In genomic region chr17:9893966-9894365, GRCm38 (mm10) we compare ENCODE assay signal across 11 mouse cellular contexts.
A peak's percentile ranks its signal among the peaks of the same experiment; 100 is the strongest.
DNase-seq lines count a peak whose midpoint lies in the region; ATAC-seq lines count a peak whose summit lies in the region.
"Had no signal": no experiment of that assay in that cellular context is flagged by ENCODE, and none has a peak within 500 bp of the region (broad histone marks: within the 10 kb centered on the region; RNA-seq: fewer than 3 reads in every experiment).

No protein-coding gene starts in this region.

- no peaks in the 10 kb centered on the region for H3K27me3 ChIP-seq in liver, embryonic 11.5 days (replicated peaks; ENCODE audit: control insufficient read depth, insufficient read depth, low read length)
- H3K27me3 ChIP-seq: embryonic facial prominence, embryonic 12.5 days; liver, embryonic 15.5 days; stomach, embryonic 15.5 days had no signal

- no peak overlapping the region for H3K4me3 ChIP-seq in liver, embryonic 11.5 days (ENCODE audit: low read depth, low read length)
- H3K4me3 ChIP-seq: embryonic facial prominence, embryonic 12.5 days; liver, embryonic 15.5 days; stomach, embryonic 15.5 days had no signal

- no peaks in the 10 kb centered on the region for H3K9me3 ChIP-seq in liver, embryonic 11.5 days (ENCODE audit: control insufficient read depth, low read length)
- H3K9me3 ChIP-seq: embryonic facial prominence, embryonic 12.5 days; liver, embryonic 15.5 days; stomach, embryonic 15.5 days had no signal

- no peak overlapping the region for H3K9ac ChIP-seq in liver, embryonic 11.5 days (ENCODE audit: low read depth, low read length)
- H3K9ac ChIP-seq: embryonic facial prominence, embryonic 12.5 days; liver, embryonic 15.5 days; stomach, embryonic 15.5 days had no signal

- DNase-seq in liver = peak; percentile 13
- no peak for DNase-seq in liver, embryonic 11.5 days (ENCODE audit: low spot score)
- DNase-seq in c-Kit-positive CD71-negative TER-119-negative erythroid progenitor cells, embryonic 14.5 days (ENCODE audit: low read depth) = peak; percentile 16
- peak; percentile 24 to 52 for DNase-seq in heart, postnatal 14 days
- DNase-seq in mesoderm, embryonic 11.5 days (ENCODE audit: low read depth, low spot score) = peak; percentile 76
- no peak for DNase-seq in frontal cortex, postnatal 14 days (ENCODE audit: low spot score in 2 of 2)
- DNase-seq in right cerebral cortex, postnatal 14 days = no peak

- H3K4me2 ChIP-seq in liver, embryonic 11.5 days = no peak overlapping the region
- H3K4me2 ChIP-seq: embryonic facial prominence, embryonic 12.5 days; liver, embryonic 15.5 days; stomach, embryonic 15.5 days had no signal

- 0 out of 2 replicates have a peak, but pooled peaks cover 5% of the 10 kb centered on the region for H3K4me1 ChIP-seq in liver, embryonic 11.5 days (replicated peaks; ENCODE audit: control insufficient read depth, insufficient read depth, low read length)
- H3K4me1 ChIP-seq: liver, embryonic 15.5 days had no signal

- 50% methylated on average over 6 of the region's 6 CpGs for WGBS in liver, embryonic 11.5 days

- intact Hi-C loops in heart, postnatal 14 days (cut with DNase I) = loop anchor here (2.0 to 10.0 kb wide), 3 partner anchors 135 to 601 kb away; no protein-coding TSS in a partner anchor

- ATAC-seq in liver, embryonic 11.5 days (replicated peaks; ENCODE audit: low FRiP score) = no peak
- ATAC-seq in inflammation-experienced regulatory T-cells, adult 6 months = no peak

- no peak overlapping the region for H3K27ac ChIP-seq in liver, embryonic 11.5 days (ENCODE audit: low read depth, low read length)
- H3K27ac ChIP-seq: embryonic facial prominence, embryonic 12.5 days; liver, embryonic 15.5 days; stomach, embryonic 15.5 days had no signal

- H3K36me3 ChIP-seq in liver, embryonic 11.5 days (ENCODE audit: control insufficient read depth, insufficient read depth, low read length) = no peaks in the 10 kb centered on the region
- H3K36me3 ChIP-seq: embryonic facial prominence, embryonic 12.5 days; liver, embryonic 15.5 days; stomach, embryonic 15.5 days had no signal

Comparison
In these comparisons a context has a peak if more than half of its experiments do, and no peak if none do; other contexts are left out.
1. DNase-seq: peak in liver (single experiment), c-Kit-positive CD71-negative TER-119-negative erythroid progenitor cells, embryonic 14.5 days (single experiment), heart, postnatal 14 days (2 of 2) and mesoderm, embryonic 11.5 days (single experiment); none in liver, embryonic 11.5 days (single experiment), frontal cortex, postnatal 14 days (0 of 2) and right cerebral cortex, postnatal 14 days (single experiment).